Comparison of ENCODE assay signal across 10 mouse cellular contexts in genomic region chr3:6675354-6675753, GRCm38 (mm10). TPM values are rescaled to one million over a fixed set of nuclear protein-coding genes. Genes with fewer than 3 reads are reported as not detected.
DNase-seq lines count a peak whose midpoint lies in the region; ATAC-seq and TF ChIP-seq lines count a peak whose summit lies in the region.
"Had no signal": no experiment of that assay in that cellular context is flagged by ENCODE, and none has a peak within 500 bp of the region (broad histone marks: within the 10 kb centered on the region; RNA-seq: fewer than 3 reads in every experiment).

No protein-coding gene starts in this region.

- peak; percentile 3 for TF ChIP-seq CTCF in ES-Bruce4 (IDR thresholded peaks at IDR 0.05; ENCODE audit: low read depth, low read length)

- H3K9ac ChIP-seq in ES-Bruce4 (ENCODE audit: low read depth, poor library complexity, severe bottlenecking), result no peak overlapping the region
- H3K9ac ChIP-seq in midbrain, embryonic 12.5 days (replicated peaks), result no peak overlapping the region
- H3K9ac ChIP-seq: heart, embryonic 15.5 days; limb, embryonic 12.5 days had no signal

- no peak for TF ChIP-seq EP300 in ES-Bruce4 (IDR thresholded peaks at IDR 0.05; ENCODE audit: insufficient read depth, low read depth, low read length)

- H3K9me3 ChIP-seq in ES-Bruce4 (replicated peaks; ENCODE audit: control insufficient read depth, insufficient read depth, low read length, poor library complexity, severe bottlenecking), result no peaks in the 10 kb centered on the region
- H3K9me3 ChIP-seq in midbrain, embryonic 12.5 days, result no peaks in the 10 kb centered on the region
- H3K9me3 ChIP-seq: heart, embryonic 15.5 days; limb, embryonic 12.5 days had no signal

- no peak for TF ChIP-seq POLR2A in ES-Bruce4 (IDR thresholded peaks at IDR 0.05; ENCODE audit: insufficient read depth, low read length)

- 71% methylated on average over 3 of the region's 3 CpGs for WGBS in midbrain, embryonic 12.5 days

- 0 out of 2 replicates have a peak, but pooled peaks have one; percentile 58 for ATAC-seq in midbrain, embryonic 12.5 days (ENCODE audit: low FRiP score, low read depth)

- H3K27ac ChIP-seq in ES-Bruce4 (ENCODE audit: insufficient read depth, low read length), result no peak overlapping the region
- H3K27ac ChIP-seq in midbrain, embryonic 12.5 days (replicated peaks), result no peak overlapping the region
- H3K27ac ChIP-seq: heart, embryonic 15.5 days; limb, embryonic 12.5 days had no signal

- no peak overlapping the region for H3K4me3 ChIP-seq in ES-Bruce4 (ENCODE audit: low read depth, low read length)
- H3K4me3 ChIP-seq in midbrain, embryonic 12.5 days, result no peak overlapping the region
- H3K4me3 ChIP-seq: heart, embryonic 15.5 days; limb, embryonic 12.5 days had no signal

- no peaks in the 10 kb centered on the region for H3K27me3 ChIP-seq in ES-Bruce4 (ENCODE audit: control insufficient read depth, insufficient read depth, low read length, poor library complexity, severe bottlenecking)
- H3K27me3 ChIP-seq in midbrain, embryonic 12.5 days, result no peaks in the 10 kb centered on the region
- H3K27me3 ChIP-seq: heart, embryonic 15.5 days; limb, embryonic 12.5 days had no signal

- H3K4me1 ChIP-seq in ES-Bruce4 (ENCODE audit: control insufficient read depth, insufficient read depth, low read length), result no peaks in the 10 kb centered on the region
- H3K4me1 ChIP-seq in midbrain, embryonic 12.5 days, result no peaks in the 10 kb centered on the region
- H3K4me1 ChIP-seq: heart, embryonic 15.5 days; limb, embryonic 12.5 days had no signal

- peak; percentile 2 for DNase-seq in kidney, postnatal 14 days
- DNase-seq in kidney, postnatal 25 days, result no peak
- DNase-seq in brain, adult 2 months (ENCODE audit: low read depth, low spot score), result peak; percentile 9
- DNase-seq in liver, result no peak
- DNase-seq in c-Kit-positive CD71-positive TER-119-positive erythroid progenitor cells, embryonic 14.5 days (ENCODE audit: low spot score), result no peak
- no peak for DNase-seq in right cerebral cortex, adult 2 months (ENCODE audit: low spot score in 2 of 2)

- no peaks in the 10 kb centered on the region for H3K36me3 ChIP-seq in ES-Bruce4 (ENCODE audit: control insufficient read depth, insufficient read depth, low read length, poor library complexity, severe bottlenecking)
- H3K36me3 ChIP-seq in midbrain, embryonic 12.5 days, result no peaks in the 10 kb centered on the region
- H3K36me3 ChIP-seq: heart, embryonic 15.5 days; limb, embryonic 12.5 days had no signal

- H3K4me2 ChIP-seq in midbrain, embryonic 12.5 days (replicated peaks), result no peak overlapping the region
- H3K4me2 ChIP-seq: heart, embryonic 15.5 days; limb, embryonic 12.5 days had no signal

RNA-seq across cellular contexts. Expression of gene 1700008P02Rik, which starts 55.1 kb away (rescaled TPM):
- not detected in 2 replicates for polyA plus RNA-seq in ES-Bruce4 (2011; ENCODE audit: insufficient read depth, insufficient read length, low read depth, missing spikeins)
- not detected in 2 replicates for polyA plus RNA-seq in midbrain, embryonic 12.5 days (2016; fragmentation: Nextera tagmentation; extraction: Ambion mirVana)
- polyA plus RNA-seq: heart, embryonic 15.5 days; limb, embryonic 12.5 days had no signal

Comparison
In these comparisons a context has a peak if more than half of its experiments do, and no peak if none do; other contexts are left out.
1. DNase-seq: peak in kidney, postnatal 14 days (single experiment) and brain, adult 2 months (single experiment); none in kidney, postnatal 25 days (0 of 2), liver (single experiment), c-Kit-positive CD71-positive TER-119-positive erythroid progenitor cells, embryonic 14.5 days (single experiment) and right cerebral cortex, adult 2 months (0 of 2).